Mouse (Mus musculus): ENCODE results near the gene Rnasek. TPM values are rescaled to one million over a fixed set of nuclear protein-coding genes. Genes with fewer than 3 reads are reported as not detected.

Gene Rnasek
- polyA plus RNA-seq, 1 experiment from 2014 or later = 289 TPM

- WGBS = 88% methylated on average over 4 of the region's 4 CpGs
- peaks cover 11% of the 10 kb centered on the region for H3K4me1 ChIP-seq (replicated peaks)
- no peak for ATAC-seq
- H3K4me3 ChIP-seq (replicated peaks) = no peak overlapping the region
- H3K9ac ChIP-seq (replicated peaks) = no peak overlapping the region
- H3K9me3 ChIP-seq = no peaks in the 10 kb centered on the region; the same call in 1 of the 2 replicates
- no peak overlapping the region for H3K4me2 ChIP-seq (replicated peaks)
- H3K27me3 ChIP-seq = peaks cover 25% of the 10 kb centered on the region
- no peak overlapping the region for H3K27ac ChIP-seq
- H3K36me3 ChIP-seq = no peaks in the 10 kb centered on the region
Measured at GRCm38 (mm10) chr11:70259035-70259434, 19.4 kb upstream of the Rnasek start.

- Histone ChIP-seq H3K4me2 (replicated peaks) (peak within 1 kb of the TSS; percentile 37), H3K9ac (replicated peaks) (no peak within 1 kb of the TSS), H3K27me3 (peaks cover 57% of the 10 kb centered on the region), H3K27ac (no peak within 1 kb of the TSS), H3K9me3 (no peaks in the 10 kb centered on the region), H3K4me3 (replicated peaks) (peak within 1 kb of the TSS; percentile 23), H3K36me3 (no peaks in the 10 kb centered on the region), H3K4me1 (replicated peaks) (peaks cover 11% of the 10 kb centered on the region)
- WGBS = 2% methylated on average over 25 of the region's 25 CpGs
- no peak for ATAC-seq
Measured at GRCm38 (mm10) chr11:70254931-70255531, 15.4 kb upstream of the Rnasek start, which contains the start of gene Alox12. TSS of gene Alox12 (minus strand) at chr11:70255353.

GRCm38 (mm10) chr11:70254337-70254736 lies 14.7 kb upstream of the Rnasek start:
- no peaks in the 10 kb centered on the region for H3K9me3 ChIP-seq
- WGBS = 6% methylated on average over 18 of the region's 18 CpGs
- ATAC-seq = no peak
- H3K27ac ChIP-seq = no peak overlapping the region
- H3K4me2 ChIP-seq (replicated peaks) = peak overlapping the region; percentile 37; the same call in 1 of the 2 replicates
- peak overlapping the region; percentile 23 for H3K4me3 ChIP-seq (replicated peaks)
- H3K27me3 ChIP-seq = peaks cover 57% of the 10 kb centered on the region
- peaks cover 11% of the 10 kb centered on the region for H3K4me1 ChIP-seq (replicated peaks)
- no peaks in the 10 kb centered on the region for H3K36me3 ChIP-seq
- no peak overlapping the region for H3K9ac ChIP-seq (replicated peaks)

- Histone ChIP-seq H3K9ac (replicated peaks) (no peak overlapping the region), H3K27ac (no peak overlapping the region), H3K36me3 (no peaks in the 10 kb centered on the region), H3K4me1 (replicated peaks) (peaks cover 11% of the 10 kb centered on the region), H3K27me3 (peaks cover 62% of the 10 kb centered on the region), H3K4me3 (replicated peaks) (no peak overlapping the region), H3K4me2 (replicated peaks) (no peak overlapping the region), H3K9me3 (no peaks in the 10 kb centered on the region)
- no peak for ATAC-seq
- 73% methylated on average over 8 of the region's 8 CpGs for WGBS
Measured at GRCm38 (mm10) chr11:70251853-70252252, 12.2 kb upstream of the Rnasek start.

- H3K27ac ChIP-seq = no peak overlapping the region
- H3K4me2 ChIP-seq (replicated peaks) = no peak overlapping the region
- no peaks in the 10 kb centered on the region for H3K9me3 ChIP-seq
- ATAC-seq = no peak
- WGBS = 79% methylated on average over 11 of the region's 11 CpGs
- H3K4me3 ChIP-seq (replicated peaks) = no peak overlapping the region
- peaks cover 10% of the 10 kb centered on the region for H3K4me1 ChIP-seq (replicated peaks)
- no peak overlapping the region for H3K9ac ChIP-seq (replicated peaks)
- H3K27me3 ChIP-seq = peaks cover 55% of the 10 kb centered on the region
- no peaks in the 10 kb centered on the region for H3K36me3 ChIP-seq
Measured at GRCm38 (mm10) chr11:70250150-70250549, 10.5 kb upstream of the Rnasek start.

GRCm38 (mm10) chr11:70247136-70247845 lies 7.6 kb upstream of the Rnasek start:
- H3K27ac ChIP-seq = no peak overlapping the region
- 49% methylated on average over 9 of the region's 9 CpGs for WGBS
- H3K4me2 ChIP-seq (replicated peaks) = no peak overlapping the region
- peaks cover 31% of the 10 kb centered on the region for H3K27me3 ChIP-seq
- no peaks in the 10 kb centered on the region for H3K4me1 ChIP-seq (replicated peaks)
- H3K9me3 ChIP-seq = no peaks in the 10 kb centered on the region
- no peak for ATAC-seq
- H3K4me3 ChIP-seq (replicated peaks) = no peak overlapping the region
- no peak overlapping the region for H3K9ac ChIP-seq (replicated peaks)
- no peaks in the 10 kb centered on the region for H3K36me3 ChIP-seq

GRCm38 (mm10) chr11:70242591-70242990 lies 2.9 kb upstream of the Rnasek start:
- H3K4me2 ChIP-seq (replicated peaks) = no peak overlapping the region
- WGBS = 73% methylated on average over 11 of the region's 11 CpGs
- ATAC-seq = no peak
- H3K36me3 ChIP-seq = no peaks in the 10 kb centered on the region
- no peak overlapping the region for H3K27ac ChIP-seq
- peaks cover 22% of the 10 kb centered on the region for H3K4me1 ChIP-seq (replicated peaks)
- peaks cover 11% of the 10 kb centered on the region for H3K27me3 ChIP-seq
- H3K9me3 ChIP-seq = no peaks in the 10 kb centered on the region
- no peak overlapping the region for H3K4me3 ChIP-seq (replicated peaks)
- H3K9ac ChIP-seq (replicated peaks) = no peak overlapping the region

GRCm38 (mm10) chr11:70238591-70239440 lies 826 bp downstream of the Rnasek start:
- Histone ChIP-seq H3K27me3 (no peaks in the 10 kb centered on the region), H3K4me2 (replicated peaks) (peak overlapping the region; percentile 99), H3K9me3 (no peaks in the 10 kb centered on the region), H3K27ac (peak overlapping the region; percentile 91), H3K4me3 (replicated peaks) (peak overlapping the region; percentile 96), H3K4me1 (replicated peaks) (peaks cover 38% of the 10 kb centered on the region), H3K9ac (replicated peaks) (peak overlapping the region; percentile 85), H3K36me3 (peaks cover 18% of the 10 kb centered on the region)
- ATAC-seq = no peak
- WGBS = 13% methylated on average over 23 of the region's 23 CpGs

GRCm38 (mm10) chr11:70237457-70238167 lies 2.0 kb downstream of the Rnasek start, which contains the start of gene 0610010K14Rik:
TSS of gene 0610010K14Rik (minus strand) at chr11:70237914.
- Histone ChIP-seq H3K4me2 (replicated peaks) (peak within 1 kb of the TSS; percentile 99), H3K4me3 (replicated peaks) (peak within 1 kb of the TSS; percentile 96), H3K27me3 (no peaks in the 10 kb centered on the region), H3K9me3 (no peaks in the 10 kb centered on the region), H3K36me3 (peaks cover 18% of the 10 kb centered on the region), H3K27ac (peak within 1 kb of the TSS; percentile 94), H3K4me1 (replicated peaks) (peaks cover 46% of the 10 kb centered on the region), H3K9ac (replicated peaks) (peak within 1 kb of the TSS; percentile 86)
- peak; percentile 95 for ATAC-seq
- under 1% methylated on average over 70 of the region's 70 CpGs for WGBS

- H3K4me2 ChIP-seq (replicated peaks) = peak overlapping the region; percentile 99
- peaks cover 18% of the 10 kb centered on the region for H3K36me3 ChIP-seq
- no peaks in the 10 kb centered on the region for H3K27me3 ChIP-seq
- peak overlapping the region; percentile 86 for H3K9ac ChIP-seq (replicated peaks)
- peak overlapping the region; percentile 96 for H3K4me3 ChIP-seq (replicated peaks)
- H3K4me1 ChIP-seq (replicated peaks) = peaks cover 50% of the 10 kb centered on the region
- no peaks in the 10 kb centered on the region for H3K9me3 ChIP-seq
- no peak for ATAC-seq
- WGBS = 33% methylated on average over 7 of the region's 7 CpGs
- peak overlapping the region; percentile 94 for H3K27ac ChIP-seq
Measured at GRCm38 (mm10) chr11:70236717-70237116, 2.9 kb downstream of the Rnasek start.

GRCm38 (mm10) chr11:70235254-70235900 lies 4.3 kb downstream of the Rnasek start:
- no peak overlapping the region for H3K4me3 ChIP-seq (replicated peaks)
- peaks cover 18% of the 10 kb centered on the region for H3K36me3 ChIP-seq
- peaks cover 44% of the 10 kb centered on the region for H3K4me1 ChIP-seq (replicated peaks)
- ATAC-seq = no peak
- no peak overlapping the region for H3K4me2 ChIP-seq (replicated peaks)
- H3K9ac ChIP-seq (replicated peaks) = no peak overlapping the region
- H3K27me3 ChIP-seq = peaks cover 7% of the 10 kb centered on the region
- 93% methylated on average over 12 of the region's 12 CpGs for WGBS
- H3K9me3 ChIP-seq = no peaks in the 10 kb centered on the region
- H3K27ac ChIP-seq = no peak overlapping the region
